Mouse (Mus musculus): ENCODE measurements around the gene Adcy9. TPM values are rescaled to one million over a fixed set of nuclear protein-coding genes. Genes with fewer than 3 reads are reported as not detected.

Gene Adcy9
- polyA plus RNA-seq, 1 experiment, result 5.5 TPM

- DNase-seq (ENCODE audit: low read depth, low spot score), result no peak
- WGBS, result under 1% methylated on average over 83 of the region's 85 CpGs
Observed at GRCm38 (mm10) chr16:4419546-4420297, 576 bp downstream of the Adcy9 start.

- no peak for DNase-seq (ENCODE audit: low read depth, low spot score)
- 41% methylated on average over 32 of the region's 32 CpGs for WGBS
Observed at GRCm38 (mm10) chr16:4418776-4419545, 1.3 kb downstream of the Adcy9 start.

- WGBS, result 91% methylated on average over 11 of the region's 11 CpGs
Observed at GRCm38 (mm10) chr16:4418072-4418471, 2.2 kb downstream of the Adcy9 start.

GRCm38 (mm10) chr16:4417455-4417854 is 2.8 kb downstream of the Adcy9 start:
- DNase-seq (ENCODE audit: low read depth, low spot score), result no peak
- WGBS, result 32% methylated on average over 7 of the region's 7 CpGs

More at GRCm38 (mm10) chr16:4418072-4418471, 2.2 kb downstream of the Adcy9 start:
- no peak for DNase-seq (ENCODE audit: low read depth, low spot score)

GRCm38 (mm10) chr16:4414881-4415585 is 5.3 kb downstream of the Adcy9 start:
- WGBS, result 76% methylated on average over 8 of the region's 8 CpGs

GRCm38 (mm10) chr16:4413988-4414880 is 6.1 kb downstream of the Adcy9 start:
- 64% methylated on average over 9 of the region's 9 CpGs for WGBS
- no peak for DNase-seq (ENCODE audit: low read depth, low spot score)

More at GRCm38 (mm10) chr16:4414881-4415585, 5.3 kb downstream of the Adcy9 start:
- DNase-seq (ENCODE audit: low read depth, low spot score), result no peak

- no peak for DNase-seq (ENCODE audit: low read depth, low spot score)
- WGBS, result 70% methylated on average over 14 of the region's 14 CpGs
Observed at GRCm38 (mm10) chr16:4413301-4413700, 7.0 kb downstream of the Adcy9 start.

- DNase-seq (ENCODE audit: low read depth, low spot score), result no peak
- 93% methylated on average over 4 of the region's 4 CpGs for WGBS
Observed at GRCm38 (mm10) chr16:4412298-4412697, 8.0 kb downstream of the Adcy9 start.

- no peak for DNase-seq (ENCODE audit: low read depth, low spot score)
- WGBS, result 80% methylated on average over 2 of the region's 2 CpGs
Observed at GRCm38 (mm10) chr16:4411296-4411695, 9.0 kb downstream of the Adcy9 start.

- 67% methylated on average over 2 of the region's 2 CpGs for WGBS
- DNase-seq (ENCODE audit: low read depth, low spot score), result no peak
Observed at GRCm38 (mm10) chr16:4407536-4407935, 12.8 kb downstream of the Adcy9 start.

GRCm38 (mm10) chr16:4406706-4407105 is 13.6 kb downstream of the Adcy9 start:
- WGBS, result 74% methylated on average over 4 of the region's 4 CpGs
- DNase-seq (ENCODE audit: low read depth, low spot score), result no peak

- no peak for DNase-seq (ENCODE audit: low read depth, low spot score)
- WGBS, result 74% methylated on average over 6 of the region's 6 CpGs
Observed at GRCm38 (mm10) chr16:4406047-4406586, 14.2 kb downstream of the Adcy9 start.

- DNase-seq (ENCODE audit: low read depth, low spot score), result no peak
- WGBS, result 35% methylated on average over 8 of the region's 8 CpGs
Observed at GRCm38 (mm10) chr16:4404933-4405761, 15.2 kb downstream of the Adcy9 start.

GRCm38 (mm10) chr16:4401109-4401508 is 19.2 kb downstream of the Adcy9 start:
- DNase-seq (ENCODE audit: low read depth, low spot score), result no peak
- 89% methylated on average over 1 of the region's 1 CpGs for WGBS

GRCm38 (mm10) chr16:4399471-4400223 is 20.7 kb downstream of the Adcy9 start:
- no peak for DNase-seq (ENCODE audit: low read depth, low spot score)
- WGBS, result 27% methylated on average over 5 of the region's 5 CpGs

- 90% methylated on average over 2 of the region's 2 CpGs for WGBS
- no peak for DNase-seq (ENCODE audit: low read depth, low spot score)
Observed at GRCm38 (mm10) chr16:4398782-4399181, 21.5 kb downstream of the Adcy9 start.

- no peak for DNase-seq (ENCODE audit: low read depth, low spot score)
Observed at GRCm38 (mm10) chr16:4397636-4398035, 22.7 kb downstream of the Adcy9 start.

More at GRCm38 (mm10) chr16:4397636-4398035, 22.7 kb downstream of the Adcy9 start:
- WGBS, result 79% methylated on average over 7 of the region's 7 CpGs
